Mouse (Mus musculus) lung, adult 2 months (tissue): ENCODE measurements around the gene Pifo. TPM values are rescaled to one million over a fixed set of nuclear protein-coding genes. Genes with fewer than 3 reads are reported as not detected.
A peak's percentile ranks its signal among the peaks of the same experiment; 100 is the strongest.

Experiments used
- DNase-seq: peaks from one replicate; pipeline ENCODE4 v3.0.0; 2022
- H3K4me1 ChIP-seq: fragments of 200-500 bp; 2 replicates; pipeline ENCODE4 v1.6.1; 2011; ENCODE audit warnings: low read length; ENCODE audit not compliant: control insufficient read depth, insufficient read depth
- H3K4me3 ChIP-seq: fragments of 200-500 bp; replicated peaks from 2 replicates; pipeline ENCODE3; 2011; ENCODE audit warnings: low read depth, mild to moderate bottlenecking, control low read depth, low read length; ENCODE audit errors: extremely low read depth
- CTCF ChIP-seq: fragments of 200-500 bp; IDR thresholded peaks from 2 replicates; pipeline ENCODE4 v1.5.1; 2011; ENCODE audit warnings: mild to moderate bottlenecking, low read length, control low read depth; ENCODE audit not compliant: insufficient read depth
- POLR2A ChIP-seq: fragments of 200-500 bp; IDR thresholded peaks from 2 replicates; pipeline ENCODE4 v1.6.1; 2011; ENCODE audit warnings: low read depth, mild to moderate bottlenecking, control low read depth, low read length, borderline replicate concordance; ENCODE audit errors: extremely low read depth
- WGBS: fragments of 180-500 bp; shearing (Covaris S2); methylation state at CpG from one replicate; pipeline ENCODE4 v1.1.7; 2018; 5-methylcytosine and 5-hydroxymethylcytosine counted together
- polyA plus RNA-seq: library from polyadenylated mRNA; depleted of rRNA; stranded (reverse); fragments of >200 nt; gene quantifications from 2 replicates; pipeline ENCODE4 v1.2.3, GENCODE M21; 2012; rRNA removed

Gene Pifo
- polyA plus RNA-seq, 1 experiment, result 8.0 TPM

GRCm38 (mm10) chr3:105958974-105959580 lies 55.4 kb downstream of the Pifo start, which contains the start of gene Wdr77:
Gene Wdr77, plus strand, starts transcription at chr3:105959369.
- Histone ChIP-seq H3K4me3 (peak within 1 kb of the TSS; percentile 95), H3K4me1 (peaks cover 11% of the 10 kb centered on the region)
- TF ChIP-seq POLR2A, result peak; percentile 93
- TF ChIP-seq CTCF, result no peak
- peak; percentile 97 for DNase-seq
- WGBS, result 1% methylated on average over 52 of the region's 52 CpGs

GRCm38 (mm10) chr3:105958204-105958603 lies 56.2 kb downstream of the Pifo start:
- 37% methylated on average over 5 of the region's 5 CpGs for WGBS
- peaks cover 11% of the 10 kb centered on the region for H3K4me1 ChIP-seq
- H3K4me3 ChIP-seq, result peak overlapping the region; percentile 95
- no peak for DNase-seq
- no peak for TF ChIP-seq CTCF
- no peak for TF ChIP-seq POLR2A

- TF ChIP-seq POLR2A (no peak), CTCF (no peak)
- Histone ChIP-seq H3K4me1 (peaks cover 11% of the 10 kb centered on the region), H3K4me3 (no peak overlapping the region)
- no peak for DNase-seq
- 97% methylated on average over 1 of the region's 1 CpGs for WGBS
Observed at GRCm38 (mm10) chr3:105957235-105957634, 57.2 kb downstream of the Pifo start.

DNA sequence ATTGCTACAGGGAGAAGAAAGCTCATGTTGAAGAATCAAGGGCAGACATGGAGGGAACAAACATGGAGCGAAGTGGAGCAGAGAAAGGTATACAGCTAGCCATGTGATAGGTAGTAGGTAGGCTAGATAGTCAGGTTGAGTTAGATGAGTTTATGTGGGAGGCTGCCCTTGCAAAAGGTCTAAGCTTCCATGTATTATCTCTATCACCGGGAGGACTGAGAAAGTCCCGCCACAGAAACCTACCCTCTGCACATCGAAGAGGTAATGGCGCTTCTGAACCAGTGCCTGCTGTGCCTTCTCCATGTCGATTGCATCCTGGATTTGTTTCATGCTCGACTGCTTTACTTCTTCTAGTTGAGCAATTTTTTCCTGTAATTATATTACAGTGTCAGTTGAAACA lies 63.1 kb downstream of the Pifo start:
- Histone ChIP-seq H3K4me1 (no peaks in the 10 kb centered on the region; the same call in none of the 2 replicates), H3K4me3 (no peak overlapping the region)
- 94% methylated on average over 7 of the region's 7 CpGs for WGBS
- TF ChIP-seq CTCF (no peak), POLR2A (no peak)
- DNase-seq, result no peak

Other genes with a start within 250 kb of the Pifo start
- 8.2 and 18.1 TPM in 2 replicates for gene Rap1a, start 213.3 kb downstream of the Pifo start, polyA plus RNA-seq
- 0.84 and 1.2 TPM in 2 replicates for gene Adora3, start 143.8 kb downstream of the Pifo start, polyA plus RNA-seq
- gene Tmigd3, start 143.7 kb downstream of the Pifo start, polyA plus RNA-seq, result 1.3 and 2.2 TPM in 2 replicates
- 2.3 and 3.7 TPM in 2 replicates for gene I830077J02Rik, start 82.0 kb downstream of the Pifo start, polyA plus RNA-seq
- 16.7 and 31.0 TPM in 2 replicates for gene Wdr77, start 55.3 kb downstream of the Pifo start, polyA plus RNA-seq
- 68.9 and 81.7 TPM in 2 replicates for gene Atp5f1, start 54.5 kb downstream of the Pifo start, polyA plus RNA-seq
- gene Ovgp1, start 40.9 kb downstream of the Pifo start, polyA plus RNA-seq, result 0.68 and 1.4 TPM in 2 replicates
- gene Chil5, start 18.2 kb upstream of the Pifo start, polyA plus RNA-seq, result 0.09 TPM in 1 of 2 replicates, not detected in the other
- 34.4 and 41.4 TPM in 2 replicates for gene Chia1, start 98.6 kb upstream of the Pifo start, polyA plus RNA-seq
- 206 and 281 TPM in 2 replicates for gene Chil3, start 152.9 kb upstream of the Pifo start, polyA plus RNA-seq
- 0.07 TPM in 1 of 2 replicates, not detected in the other for gene Chil4, start 204.9 kb upstream of the Pifo start, polyA plus RNA-seq